Mouse (Mus musculus): ENCODE measurements around the gene Mertk. TPM values are rescaled to one million over a fixed set of nuclear protein-coding genes. Genes with fewer than 3 reads are reported as not detected.

Gene Mertk
- polyA plus RNA-seq, 1 experiment, result 2.4 TPM

GRCm38 (mm10) chr2:128812761-128813160 lies 114.0 kb downstream of the Mertk start:
- no peaks in the 10 kb centered on the region for H3K4me1 ChIP-seq (ENCODE audit: control insufficient read depth, insufficient read depth, insufficient read length, low read length)
- no peak overlapping the region for H3K27ac ChIP-seq (replicated peaks; ENCODE audit: low read depth, low read length)
- no peak overlapping the region for H3K4me3 ChIP-seq (ENCODE audit: insufficient read depth, low read depth, low read length)

GRCm38 (mm10) chr2:128816311-128816710 lies 117.6 kb downstream of the Mertk start:
- Histone ChIP-seq H3K4me1 (ENCODE audit: control insufficient read depth, insufficient read depth, insufficient read length, low read length) (peaks cover 5% of the 10 kb centered on the region), H3K4me3 (ENCODE audit: insufficient read depth, low read depth, low read length) (no peak overlapping the region), H3K27ac (replicated peaks; ENCODE audit: low read depth, low read length) (no peak overlapping the region)

GRCm38 (mm10) chr2:128816916-128817315 lies 118.2 kb downstream of the Mertk start:
- H3K27ac ChIP-seq (replicated peaks; ENCODE audit: low read depth, low read length), result no peak overlapping the region
- no peak overlapping the region for H3K4me3 ChIP-seq (ENCODE audit: insufficient read depth, low read depth, low read length)
- peaks cover 6% of the 10 kb centered on the region for H3K4me1 ChIP-seq (ENCODE audit: control insufficient read depth, insufficient read depth, insufficient read length, low read length)

DNA sequence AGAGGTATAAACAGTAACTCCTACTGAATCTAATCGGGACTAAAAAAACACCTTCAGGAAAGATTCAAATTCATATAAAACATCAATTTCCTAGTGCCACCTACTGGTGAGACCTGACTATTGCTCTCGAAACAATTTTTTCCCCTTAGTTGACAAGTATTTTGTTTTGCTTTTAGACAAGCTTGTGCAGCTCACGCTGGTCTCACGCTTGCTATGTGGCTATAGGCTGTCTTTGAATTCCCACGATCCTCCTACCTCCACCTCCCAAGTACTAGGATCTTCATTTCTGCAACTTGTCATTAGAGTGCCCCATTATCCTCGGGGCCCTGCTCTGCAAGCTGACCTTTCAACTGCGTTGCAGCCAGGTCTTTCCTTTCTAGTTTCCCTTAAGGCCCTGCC lies 118.6 kb downstream of the Mertk start:
- Histone ChIP-seq H3K27ac (replicated peaks; ENCODE audit: low read depth, low read length) (peak overlapping the region; percentile 61), H3K4me3 (ENCODE audit: insufficient read depth, low read depth, low read length) (peak overlapping the region; percentile 60), H3K4me1 (ENCODE audit: control insufficient read depth, insufficient read depth, insufficient read length, low read length) (peaks cover 6% of the 10 kb centered on the region)

- Histone ChIP-seq H3K27ac (replicated peaks; ENCODE audit: low read depth, low read length) (peak within 1 kb of the TSS; percentile 89), H3K4me1 (ENCODE audit: control insufficient read depth, insufficient read depth, insufficient read length, low read length) (peaks cover 6% of the 10 kb centered on the region), H3K4me3 (ENCODE audit: insufficient read depth, low read depth, low read length) (peak within 1 kb of the TSS; percentile 88)
Measured at GRCm38 (mm10) chr2:128817786-128818681, 119.3 kb downstream of the Mertk start, which contains the start of gene Tmem87b. Gene Tmem87b (plus strand): TSS chr2:128818118.

GRCm38 (mm10) chr2:128818956-128819643 lies 120.3 kb downstream of the Mertk start:
- peak overlapping the region; percentile 89 for H3K27ac ChIP-seq (replicated peaks; ENCODE audit: low read depth, low read length)
- H3K4me1 ChIP-seq (ENCODE audit: control insufficient read depth, insufficient read depth, insufficient read length, low read length), result peaks cover 6% of the 10 kb centered on the region
- peak overlapping the region; percentile 88 for H3K4me3 ChIP-seq (ENCODE audit: insufficient read depth, low read depth, low read length)

DNA sequence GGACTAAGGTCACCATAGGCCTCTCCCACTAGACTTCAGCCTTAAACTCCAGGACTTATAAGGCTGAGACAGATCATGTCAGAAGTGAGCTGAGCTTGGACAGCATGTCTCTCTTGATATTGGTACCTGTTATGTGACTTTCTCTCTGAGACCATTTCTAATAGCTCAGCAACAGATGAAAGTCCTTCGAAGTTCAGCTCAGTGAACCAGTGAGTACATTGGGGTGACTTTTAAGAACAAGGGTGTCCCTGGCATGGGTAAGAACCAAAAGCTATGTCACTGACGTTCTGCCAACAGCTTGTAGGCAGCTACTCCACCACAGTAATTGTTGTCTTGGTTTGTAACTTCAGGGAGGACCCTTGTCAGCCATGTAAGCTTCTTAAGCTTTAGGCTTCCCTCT lies 121.9 kb downstream of the Mertk start:
- Histone ChIP-seq H3K4me1 (ENCODE audit: control insufficient read depth, insufficient read depth, insufficient read length, low read length) (peaks cover 6% of the 10 kb centered on the region), H3K4me3 (ENCODE audit: insufficient read depth, low read depth, low read length) (no peak overlapping the region), H3K27ac (replicated peaks; ENCODE audit: low read depth, low read length) (no peak overlapping the region)

DNA sequence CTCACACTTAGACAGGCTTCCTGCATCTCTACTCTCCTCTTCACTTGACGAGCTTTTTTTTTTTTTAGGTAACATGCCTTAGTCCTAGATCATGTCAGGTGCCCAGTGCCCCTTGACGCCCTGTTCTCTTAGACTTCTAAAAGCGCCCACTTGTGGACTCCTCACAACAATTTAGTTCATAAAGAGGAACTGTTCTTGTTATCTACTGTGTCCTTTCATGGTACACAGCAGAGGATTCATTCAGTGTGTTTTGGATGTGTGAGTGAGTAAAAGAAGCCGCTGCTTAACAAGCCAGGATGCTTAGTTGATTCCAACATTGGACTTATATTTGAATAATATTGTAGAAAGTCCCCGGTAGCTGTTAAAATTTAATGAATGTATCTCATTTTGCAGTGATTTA lies 125.1 kb downstream of the Mertk start:
- peaks cover 6% of the 10 kb centered on the region for H3K4me1 ChIP-seq (ENCODE audit: control insufficient read depth, insufficient read depth, insufficient read length, low read length)

DNA sequence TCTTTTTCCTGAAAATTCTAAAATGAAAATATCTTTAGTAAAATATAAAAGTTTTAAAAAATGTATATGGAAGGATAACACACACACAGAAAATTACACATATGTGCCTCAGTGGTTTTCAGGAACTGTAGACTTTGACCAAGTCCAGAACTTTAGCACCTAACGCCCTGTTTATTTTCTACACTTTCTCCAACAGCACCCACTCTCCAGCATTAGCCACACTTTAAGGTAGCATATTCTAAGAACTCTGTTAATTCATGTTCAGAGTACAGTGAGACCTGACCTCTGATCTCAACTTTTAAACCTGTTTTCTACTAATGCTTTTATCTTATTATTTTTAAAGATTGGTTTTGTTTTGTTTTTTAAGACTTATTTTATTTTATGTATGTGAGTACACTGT lies 129.0 kb downstream of the Mertk start:
- no peaks in the 10 kb centered on the region for H3K4me1 ChIP-seq (ENCODE audit: control insufficient read depth, insufficient read depth, insufficient read length, low read length)
- no peak overlapping the region for H3K4me3 ChIP-seq (ENCODE audit: insufficient read depth, low read depth, low read length)
- H3K27ac ChIP-seq (replicated peaks; ENCODE audit: low read depth, low read length), result no peak overlapping the region

More for the DNA sequence above, 125.1 kb downstream of the Mertk start:
- no peak overlapping the region for H3K27ac ChIP-seq (replicated peaks; ENCODE audit: low read depth, low read length)
- H3K4me3 ChIP-seq (ENCODE audit: insufficient read depth, low read depth, low read length), result no peak overlapping the region

DNA sequence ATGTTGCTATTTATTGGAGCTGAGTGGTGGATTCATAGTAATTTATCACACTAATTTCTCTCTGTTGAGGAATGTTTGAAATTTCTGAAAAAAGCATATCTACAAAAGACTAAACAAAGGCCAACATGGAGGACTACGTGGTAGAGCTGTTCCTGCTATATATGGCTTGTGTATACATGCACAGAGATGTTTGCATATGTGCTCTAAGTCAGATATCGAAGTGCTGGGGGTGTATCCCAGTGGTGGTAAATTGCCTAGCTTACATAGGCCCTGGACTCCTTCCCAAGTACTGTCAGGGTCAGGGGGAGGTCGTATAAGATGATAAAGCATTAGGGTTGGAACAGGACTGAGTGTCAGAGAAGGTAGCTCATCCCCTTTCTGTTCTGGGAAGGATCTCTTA lies 133.9 kb downstream of the Mertk start:
- no peak overlapping the region for H3K4me3 ChIP-seq (ENCODE audit: insufficient read depth, low read depth, low read length)
- no peaks in the 10 kb centered on the region for H3K4me1 ChIP-seq (ENCODE audit: control insufficient read depth, insufficient read depth, insufficient read length, low read length)
- H3K27ac ChIP-seq (replicated peaks; ENCODE audit: low read depth, low read length), result peak overlapping the region; percentile 36; the same call in 1 of the 2 replicates

DNA sequence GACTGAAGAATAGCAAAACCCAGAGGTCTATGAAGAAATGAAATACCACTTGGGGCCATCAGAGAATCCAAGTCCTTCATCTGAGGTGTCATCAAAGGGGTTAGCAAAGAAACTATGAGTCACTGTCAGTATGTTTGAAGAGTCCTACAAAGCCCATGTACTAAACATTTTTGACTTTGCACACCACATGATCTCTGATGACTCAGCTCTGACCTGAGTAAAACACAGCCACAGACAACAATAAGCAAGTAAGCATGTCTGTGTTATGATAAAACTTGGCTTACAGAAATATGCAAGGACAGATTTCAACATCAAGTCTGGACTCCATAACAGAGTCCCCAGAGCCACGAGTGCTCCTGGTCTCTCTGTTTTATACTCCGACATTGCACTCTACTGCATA lies 134.3 kb downstream of the Mertk start:
- Histone ChIP-seq H3K27ac (replicated peaks; ENCODE audit: low read depth, low read length) (peak overlapping the region; percentile 36; the same call in 1 of the 2 replicates), H3K4me1 (ENCODE audit: control insufficient read depth, insufficient read depth, insufficient read length, low read length) (no peaks in the 10 kb centered on the region), H3K4me3 (ENCODE audit: insufficient read depth, low read depth, low read length) (no peak overlapping the region)

GRCm38 (mm10) chr2:128833435-128833834 lies 134.7 kb downstream of the Mertk start:
- Histone ChIP-seq H3K27ac (replicated peaks; ENCODE audit: low read depth, low read length) (0 out of 2 replicates have a peak overlapping the region, but pooled peaks have one; percentile 36), H3K4me1 (ENCODE audit: control insufficient read depth, insufficient read depth, insufficient read length, low read length) (no peaks in the 10 kb centered on the region)

DNA sequence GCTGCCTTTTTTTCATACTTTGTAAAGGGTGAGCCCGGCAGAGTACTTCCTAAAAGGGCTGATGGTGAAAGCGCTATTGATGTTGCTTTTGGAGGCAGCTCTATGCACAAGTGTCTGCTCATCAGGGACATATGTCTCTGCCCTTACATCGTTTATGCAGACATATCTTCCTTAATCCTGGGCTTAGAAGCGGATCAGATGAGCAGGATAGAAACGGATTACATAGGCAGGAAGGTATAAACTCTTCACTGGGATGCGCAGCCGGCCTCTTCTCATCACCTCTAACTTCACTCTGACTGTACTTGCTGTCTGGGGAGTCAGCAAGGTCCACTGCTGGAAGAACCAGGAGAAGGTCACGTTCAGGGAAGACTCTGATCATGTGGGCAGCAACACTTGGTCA lies 138.8 kb downstream of the Mertk start:
- no peak overlapping the region for H3K27ac ChIP-seq (replicated peaks; ENCODE audit: low read depth, low read length)
- H3K4me1 ChIP-seq (ENCODE audit: control insufficient read depth, insufficient read depth, insufficient read length, low read length), result no peaks in the 10 kb centered on the region
- no peak overlapping the region for H3K4me3 ChIP-seq (ENCODE audit: insufficient read depth, low read depth, low read length)

More at GRCm38 (mm10) chr2:128833435-128833834, 134.7 kb downstream of the Mertk start:
- H3K4me3 ChIP-seq (ENCODE audit: insufficient read depth, low read depth, low read length), result no peak overlapping the region

- Histone ChIP-seq H3K4me1 (ENCODE audit: control insufficient read depth, insufficient read depth, insufficient read length, low read length) (no peaks in the 10 kb centered on the region), H3K4me3 (ENCODE audit: insufficient read depth, low read depth, low read length) (no peak overlapping the region), H3K27ac (replicated peaks; ENCODE audit: low read depth, low read length) (no peak overlapping the region)
Measured at GRCm38 (mm10) chr2:128838611-128839010, 139.9 kb downstream of the Mertk start.

DNA sequence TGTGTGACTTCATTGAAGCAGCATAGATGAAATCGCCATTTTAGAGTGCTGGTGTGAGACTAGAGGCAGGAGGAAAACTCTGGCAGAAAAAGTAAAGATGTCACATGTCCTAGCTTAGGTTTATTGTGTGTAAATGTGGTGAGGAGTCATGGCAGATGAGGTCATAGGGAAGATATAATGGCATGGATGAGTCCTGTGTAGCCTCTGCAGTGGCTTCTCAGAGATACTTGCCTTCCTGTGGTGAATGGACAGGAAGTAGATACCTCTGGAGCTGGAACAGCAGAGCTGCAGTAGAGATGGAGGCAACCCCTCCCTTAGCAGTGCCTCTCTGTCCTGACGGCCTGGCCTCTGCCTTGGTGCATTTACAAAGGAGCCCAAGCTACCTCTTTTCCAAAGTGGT lies 140.7 kb downstream of the Mertk start:
- no peaks in the 10 kb centered on the region for H3K4me1 ChIP-seq (ENCODE audit: control insufficient read depth, insufficient read depth, insufficient read length, low read length)
- H3K4me3 ChIP-seq (ENCODE audit: insufficient read depth, low read depth, low read length), result no peak overlapping the region

More for the DNA sequence above, 140.7 kb downstream of the Mertk start:
- no peak overlapping the region for H3K27ac ChIP-seq (replicated peaks; ENCODE audit: low read depth, low read length)
